Mouse (Mus musculus) embryonic fibroblast, embryonic 13.5 days (primary cell): ENCODE data around the gene Cort.
"Not testable (repeated sequence)": the region's sequence is repeated elsewhere in the genome, so short reads cannot be mapped to it uniquely, and the experiment has no call there.

Source experiments
- CTCF ChIP-seq: IDR thresholded peaks from 2 replicates; pipeline ENCODE4 v1.5.1; 2011; ENCODE audit warnings: mild to moderate bottlenecking, control low read depth, low read length, moderate library complexity, borderline replicate concordance; ENCODE audit not compliant: insufficient read depth
- POLR2A ChIP-seq: IDR thresholded peaks from 2 replicates; pipeline ENCODE4 v1.6.1; 2011; ENCODE audit warnings: low read depth, mild to moderate bottlenecking, control low read depth, low read length, moderate library complexity

GRCm38 (mm10) chr4:149119978-149120562 lies 6.5 kb downstream of the Cort start:
- TF ChIP-seq POLR2A, CTCF: not testable (repeated sequence)
